Mouse (Mus musculus) heart, embryonic 15.5 days (tissue): ENCODE measurements around the gene Hist2h2aa2. TPM values are rescaled to one million over a fixed set of nuclear protein-coding genes. Genes with fewer than 3 reads are reported as not detected.

Experiments
- microRNA-seq: library from miRNA; unstranded; fragments of <30 nt; microRNA quantifications from one replicate; pipeline ENCODE4, GENCODE M21; 2016
- polyA plus RNA-seq: library from polyadenylated mRNA; unstranded; fragments of >200 nt; fragmentation: Nextera tagmentation; extraction: Ambion mirVana; gene quantifications from 2 replicates; pipeline ENCODE4 v1.2.1, GENCODE M21; 2015

Gene Hist2h2aa2
- polyA plus RNA-seq, 1 experiment from 2014 or later = 45.9 TPM

Small RNA genes lying within 50 kb of the gene (microRNA-seq; reads per million reads assigned to microRNA genes)
- gene Gm44492 = not detected
- not detected for gene Gm47311
- gene Gm47313 = not detected

Other genes with a start within 250 kb of the Hist2h2aa2 start
- gene Plekho1, start 244.3 kb downstream of the Hist2h2aa2 start, polyA plus RNA-seq = 64.3 and 69.6 TPM in 2 replicates
- 38.3 and 40.2 TPM in 2 replicates for gene Vps45, start 181.8 kb downstream of the Hist2h2aa2 start, polyA plus RNA-seq
- gene Otud7b, start 135.7 kb downstream of the Hist2h2aa2 start, polyA plus RNA-seq = 20.1 and 24.5 TPM in 2 replicates
- gene Mtmr11, start 78.3 kb downstream of the Hist2h2aa2 start, polyA plus RNA-seq = 8.5 and 11.2 TPM in 2 replicates
- gene Sf3b4, start 67.9 kb downstream of the Hist2h2aa2 start, polyA plus RNA-seq = 71.2 and 96.8 TPM in 2 replicates
- 12.9 and 13.6 TPM in 2 replicates for gene Sv2a, start 59.1 kb downstream of the Hist2h2aa2 start, polyA plus RNA-seq
- 40.7 and 40.8 TPM in 2 replicates for gene Bola1, start 20.6 kb downstream of the Hist2h2aa2 start, polyA plus RNA-seq
- gene Hist2h2ab, start 20.4 kb downstream of the Hist2h2aa2 start, polyA plus RNA-seq = 0.43 TPM in 1 of 2 replicates, not detected in the other
- gene Hist2h2ac, start 19.4 kb downstream of the Hist2h2aa2 start, polyA plus RNA-seq = 5.3 and 5.5 TPM in 2 replicates
- 7.3 and 8.1 TPM in 2 replicates for gene Hist2h2be, start 19.2 kb downstream of the Hist2h2aa2 start, polyA plus RNA-seq
- gene Hist2h3c2, start 1.1 kb downstream of the Hist2h2aa2 start, polyA plus RNA-seq = 3.9 and 5.1 TPM in 2 replicates
- 13.6 and 15.1 TPM in 2 replicates for gene Hist2h2aa1, start 5.2 kb upstream of the Hist2h2aa2 start, polyA plus RNA-seq
- 0.72 and 1.0 TPM in 2 replicates for gene Hist2h3c1, start 6.4 kb upstream of the Hist2h2aa2 start, polyA plus RNA-seq
- gene Hist2h4, start 23.0 kb upstream of the Hist2h2aa2 start, polyA plus RNA-seq = 2.9 and 3.9 TPM in 2 replicates
- 26.2 and 31.1 TPM in 2 replicates for gene Hist2h3b, start 28.4 kb upstream of the Hist2h2aa2 start, polyA plus RNA-seq
- gene Hist2h2bb, start 29.5 kb upstream of the Hist2h2aa2 start, polyA plus RNA-seq = 3.6 and 4.8 TPM in 2 replicates
- gene Fcgr1, start 53.7 kb upstream of the Hist2h2aa2 start, polyA plus RNA-seq = 1.1 and 3.2 TPM in 2 replicates
- gene BC107364, start 212.0 kb upstream of the Hist2h2aa2 start, polyA plus RNA-seq = 0.53 and 1.0 TPM in 2 replicates